In the genomic region with DNA sequence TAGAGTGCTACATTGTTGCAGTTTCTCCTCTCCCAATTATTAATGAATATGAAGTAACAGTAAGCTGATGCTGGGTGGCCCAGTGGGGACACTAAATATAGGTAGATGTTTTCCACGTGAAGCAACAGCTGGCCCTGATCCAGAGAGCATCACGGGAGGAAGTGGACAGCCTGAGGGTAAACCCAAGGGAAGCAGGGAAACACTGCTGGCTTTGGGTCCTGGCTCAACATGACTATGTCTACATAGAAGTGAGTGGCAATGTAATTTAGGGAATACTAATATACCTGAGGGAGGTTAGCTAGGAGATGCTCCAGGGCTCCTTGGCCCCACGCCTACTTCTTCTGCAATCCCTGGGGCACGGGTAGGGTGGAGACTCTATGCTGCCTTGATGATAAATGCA, we compare ENCODE assay signal across 9 mouse cellular contexts.
DNase-seq lines count a peak whose midpoint lies in the region; ATAC-seq lines count a peak whose summit lies in the region.
"Had no signal": no experiment of that assay in that cellular context is flagged by ENCODE, and none has a peak within 500 bp of the region (broad histone marks: within the 10 kb centered on the region; RNA-seq: fewer than 3 reads in every experiment).

No protein-coding gene starts in this region.

- H3K4me2 ChIP-seq in midbrain, embryonic 15.5 days = no peak overlapping the region

- WGBS in midbrain, embryonic 15.5 days = 70% methylated on average over 4 of the region's 4 CpGs
- 87% methylated on average over 4 of the region's 4 CpGs for WGBS in midbrain, embryonic 10.5 days
- WGBS in heart, embryonic 10.5 days = 59% methylated on average over 4 of the region's 4 CpGs

- H3K9me3 ChIP-seq in midbrain, embryonic 15.5 days = no peaks in the 10 kb centered on the region
- H3K9me3 ChIP-seq in midbrain, embryonic 10.5 days (replicated peaks) = no peaks in the 10 kb centered on the region
- H3K9me3 ChIP-seq in heart, embryonic 10.5 days = no peaks in the 10 kb centered on the region

- no peak overlapping the region for H3K4me3 ChIP-seq in midbrain, embryonic 15.5 days
- no peak overlapping the region for H3K4me3 ChIP-seq in midbrain, embryonic 10.5 days
- no peak overlapping the region for H3K4me3 ChIP-seq in heart, embryonic 10.5 days

- H3K27me3 ChIP-seq in midbrain, embryonic 15.5 days (replicated peaks) = no peaks in the 10 kb centered on the region
- H3K27me3 ChIP-seq in midbrain, embryonic 10.5 days (ENCODE audit: low read depth, poor library complexity, severe bottlenecking) = no peaks in the 10 kb centered on the region
- H3K27me3 ChIP-seq in heart, embryonic 10.5 days (ENCODE audit: insufficient read depth, poor library complexity, severe bottlenecking) = no peaks in the 10 kb centered on the region

- ATAC-seq in cerebellum, adult (ENCODE audit: insufficient number of reproducible peaks, low FRiP score, low TSS enrichment) = no peak
- no peak for ATAC-seq in midbrain, embryonic 15.5 days (replicated peaks)

- H3K36me3 ChIP-seq in midbrain, embryonic 15.5 days (replicated peaks) = no peaks in the 10 kb centered on the region
- H3K36me3 ChIP-seq in midbrain, embryonic 10.5 days = no peaks in the 10 kb centered on the region
- H3K36me3 ChIP-seq in heart, embryonic 10.5 days = no peaks in the 10 kb centered on the region

- peaks cover 18% of the 10 kb centered on the region for H3K4me1 ChIP-seq in midbrain, embryonic 15.5 days
- peaks cover 24% of the 10 kb centered on the region for H3K4me1 ChIP-seq in midbrain, embryonic 10.5 days
- H3K4me1 ChIP-seq in heart, embryonic 10.5 days = peaks cover 42% of the 10 kb centered on the region

- DNase-seq in cerebellum, adult 11 months = peak; percentile 12
- no peak for DNase-seq in midbrain, embryonic 10.5 days (ENCODE audit: low spot score)
- DNase-seq in heart, embryonic 10.5 days (ENCODE audit: low spot score) = no peak
- DNase-seq in retina, postnatal 1 day = peak; percentile 64
- no peak for DNase-seq in urinary bladder, postnatal 25 days (ENCODE audit: low spot score)
- no peak for DNase-seq in natural killer cell, adult 2 months (ENCODE audit: low spot score in 2 of 2)
- DNase-seq: B cell, adult 2 months had no signal

- H3K27ac ChIP-seq in midbrain, embryonic 15.5 days = peak overlapping the region; percentile 48; the same call in 1 of the 2 replicates
- no peak overlapping the region for H3K27ac ChIP-seq in midbrain, embryonic 10.5 days (replicated peaks)
- peak overlapping the region; percentile 42; the same call in 1 of the 2 replicates for H3K27ac ChIP-seq in heart, embryonic 10.5 days

- H3K9ac ChIP-seq in midbrain, embryonic 15.5 days = no peak overlapping the region

Comparison
In these comparisons a context has a peak if more than half of its experiments do, and no peak if none do; other contexts are left out.
1. DNase-seq: peak in cerebellum, adult 11 months (single experiment) and retina, postnatal 1 day (single experiment); none in midbrain, embryonic 10.5 days (single experiment), heart, embryonic 10.5 days (single experiment), urinary bladder, postnatal 25 days (single experiment) and natural killer cell, adult 2 months (0 of 2).